Mouse (Mus musculus): Measurements from ENCODE around the gene Ambra1. TPM values are rescaled to one million over a fixed set of nuclear protein-coding genes. Genes with fewer than 3 reads are reported as not detected.

Gene Ambra1
- polyA plus RNA-seq, 1 experiment from 2014 or later = 17.9 TPM

GRCm38 (mm10) chr2:91955121-91955591 is 225.2 kb downstream of the Ambra1 start:
- H3K27ac ChIP-seq (ENCODE audit: low read depth, low read length) = no peak overlapping the region
- no peaks in the 10 kb centered on the region for H3K9me3 ChIP-seq (ENCODE audit: control insufficient read depth, low read length)
- DNase-seq (ENCODE audit: low spot score, missing footprints) (no peak), ATAC-seq (ENCODE audit: low FRiP score) (no peak)
- H3K4me3 ChIP-seq (ENCODE audit: low read depth, low read length) = no peak overlapping the region
- no peak overlapping the region for H3K9ac ChIP-seq (ENCODE audit: low read length)
- peaks cover 6% of the 10 kb centered on the region for H3K4me1 ChIP-seq (ENCODE audit: control insufficient read depth, insufficient read depth, low read length)
- H3K36me3 ChIP-seq (ENCODE audit: control insufficient read depth, insufficient read depth, low read length) = no peaks in the 10 kb centered on the region
- no peaks in the 10 kb centered on the region for H3K27me3 ChIP-seq (ENCODE audit: control insufficient read depth, insufficient read depth, low read length)
- H3K4me2 ChIP-seq = no peak overlapping the region
- WGBS = 88% methylated on average over 4 of the region's 4 CpGs

GRCm38 (mm10) chr2:91955875-91956274 is 225.9 kb downstream of the Ambra1 start:
- Histone ChIP-seq H3K9ac (ENCODE audit: low read length) (no peak overlapping the region), H3K4me1 (ENCODE audit: control insufficient read depth, insufficient read depth, low read length) (no peaks in the 10 kb centered on the region), H3K4me3 (ENCODE audit: low read depth, low read length) (no peak overlapping the region)

GRCm38 (mm10) chr2:91957096-91957495 is 227.2 kb downstream of the Ambra1 start:
- H3K27ac ChIP-seq (ENCODE audit: low read depth, low read length) = no peak overlapping the region
- H3K27me3 ChIP-seq (ENCODE audit: control insufficient read depth, insufficient read depth, low read length) = no peaks in the 10 kb centered on the region
- H3K9ac ChIP-seq (ENCODE audit: low read length) = no peak overlapping the region
- peaks cover 3% of the 10 kb centered on the region for H3K4me1 ChIP-seq (ENCODE audit: control insufficient read depth, insufficient read depth, low read length)
- 73% methylated on average over 4 of the region's 4 CpGs for whole genome bisulfite sequencing
- no peak for ATAC-seq (ENCODE audit: low FRiP score)
- no peak overlapping the region for H3K4me2 ChIP-seq
- peak; percentile 68 for DNase-seq (ENCODE audit: low spot score, missing footprints)
- no peak overlapping the region for H3K4me3 ChIP-seq (ENCODE audit: low read depth, low read length)
- no peaks in the 10 kb centered on the region for H3K9me3 ChIP-seq (ENCODE audit: control insufficient read depth, low read length)
- H3K36me3 ChIP-seq (ENCODE audit: control insufficient read depth, insufficient read depth, low read length) = no peaks in the 10 kb centered on the region

More at GRCm38 (mm10) chr2:91955875-91956274, 225.9 kb downstream of the Ambra1 start:
- WGBS = 80% methylated on average over 6 of the region's 6 CpGs
- H3K27ac ChIP-seq (ENCODE audit: low read depth, low read length) = no peak overlapping the region
- DNase-seq (ENCODE audit: low spot score, missing footprints) = no peak
- ATAC-seq (ENCODE audit: low FRiP score) = no peak
- no peaks in the 10 kb centered on the region for H3K36me3 ChIP-seq (ENCODE audit: control insufficient read depth, insufficient read depth, low read length)
- no peaks in the 10 kb centered on the region for H3K9me3 ChIP-seq (ENCODE audit: control insufficient read depth, low read length)
- no peaks in the 10 kb centered on the region for H3K27me3 ChIP-seq (ENCODE audit: control insufficient read depth, insufficient read depth, low read length)
- H3K4me2 ChIP-seq = no peak overlapping the region

GRCm38 (mm10) chr2:91958049-91958448 is 228.1 kb downstream of the Ambra1 start:
- Histone ChIP-seq H3K4me1 (ENCODE audit: control insufficient read depth, insufficient read depth, low read length) (peaks cover 9% of the 10 kb centered on the region), H3K9ac (ENCODE audit: low read length) (no peak overlapping the region), H3K4me3 (ENCODE audit: low read depth, low read length) (no peak overlapping the region), H3K27ac (ENCODE audit: low read depth, low read length) (no peak overlapping the region), H3K27me3 (ENCODE audit: control insufficient read depth, insufficient read depth, low read length) (no peaks in the 10 kb centered on the region), H3K36me3 (ENCODE audit: control insufficient read depth, insufficient read depth, low read length) (no peaks in the 10 kb centered on the region), H3K4me2 (no peak overlapping the region), H3K9me3 (ENCODE audit: control insufficient read depth, low read length) (no peaks in the 10 kb centered on the region)
- DNase-seq (ENCODE audit: low spot score, missing footprints) = no peak
- WGBS = 90% methylated on average over 8 of the region's 8 CpGs
- ATAC-seq (ENCODE audit: low FRiP score) = no peak

GRCm38 (mm10) chr2:91958701-91959457 is 228.9 kb downstream of the Ambra1 start:
- DNase-seq (ENCODE audit: low spot score, missing footprints) (peak; percentile 87), ATAC-seq (ENCODE audit: low FRiP score) (no peak)
- no peak overlapping the region for H3K4me3 ChIP-seq (ENCODE audit: low read depth, low read length)
- WGBS = 45% methylated on average over 10 of the region's 10 CpGs
- H3K4me2 ChIP-seq = no peak overlapping the region
- H3K4me1 ChIP-seq (ENCODE audit: control insufficient read depth, insufficient read depth, low read length) = peaks cover 9% of the 10 kb centered on the region
- H3K9ac ChIP-seq (ENCODE audit: low read length) = no peak overlapping the region
- H3K27ac ChIP-seq (ENCODE audit: low read depth, low read length) = no peak overlapping the region
- no peaks in the 10 kb centered on the region for H3K27me3 ChIP-seq (ENCODE audit: control insufficient read depth, insufficient read depth, low read length)
- H3K9me3 ChIP-seq (ENCODE audit: control insufficient read depth, low read length) = no peaks in the 10 kb centered on the region
- H3K36me3 ChIP-seq (ENCODE audit: control insufficient read depth, insufficient read depth, low read length) = no peaks in the 10 kb centered on the region

- Histone ChIP-seq H3K36me3 (ENCODE audit: control insufficient read depth, insufficient read depth, low read length) (no peaks in the 10 kb centered on the region), H3K9me3 (ENCODE audit: control insufficient read depth, low read length) (no peaks in the 10 kb centered on the region), H3K27ac (ENCODE audit: low read depth, low read length) (no peak overlapping the region), H3K9ac (ENCODE audit: low read length) (no peak overlapping the region), H3K4me3 (ENCODE audit: low read depth, low read length) (no peak overlapping the region), H3K4me1 (ENCODE audit: control insufficient read depth, insufficient read depth, low read length) (peaks cover 9% of the 10 kb centered on the region), H3K27me3 (ENCODE audit: control insufficient read depth, insufficient read depth, low read length) (no peaks in the 10 kb centered on the region; the same call in 1 of the 2 replicates), H3K4me2 (no peak overlapping the region)
- ATAC-seq (ENCODE audit: low FRiP score) (no peak), DNase-seq (ENCODE audit: low spot score, missing footprints) (peak; percentile 61)
- 85% methylated on average over 11 of the region's 11 CpGs for WGBS
These were observed 229.8 kb downstream of the Ambra1 start for GRCm38 (mm10) chr2:91959544-91960410.

- H3K9me3 ChIP-seq (ENCODE audit: control insufficient read depth, low read length) = no peaks in the 10 kb centered on the region
- no peak overlapping the region for H3K27ac ChIP-seq (ENCODE audit: low read depth, low read length)
- DNase-seq (ENCODE audit: low spot score, missing footprints) (no peak), ATAC-seq (ENCODE audit: low FRiP score) (no peak)
- no peak overlapping the region for H3K4me3 ChIP-seq (ENCODE audit: low read depth, low read length)
- peaks cover 9% of the 10 kb centered on the region for H3K4me1 ChIP-seq (ENCODE audit: control insufficient read depth, insufficient read depth, low read length)
- no peaks in the 10 kb centered on the region; the same call in 1 of the 2 replicates for H3K27me3 ChIP-seq (ENCODE audit: control insufficient read depth, insufficient read depth, low read length)
- no peak overlapping the region for H3K9ac ChIP-seq (ENCODE audit: low read length)
- no peak overlapping the region for H3K4me2 ChIP-seq
- no peaks in the 10 kb centered on the region for H3K36me3 ChIP-seq (ENCODE audit: control insufficient read depth, insufficient read depth, low read length)
- WGBS = 94% methylated on average over 5 of the region's 5 CpGs
These were observed 230.5 kb downstream of the Ambra1 start for GRCm38 (mm10) chr2:91960459-91960858.

- Histone ChIP-seq H3K27me3 (ENCODE audit: control insufficient read depth, insufficient read depth, low read length) (peaks cover 2% of the 10 kb centered on the region), H3K4me3 (ENCODE audit: low read depth, low read length) (peak overlapping the region; percentile 80), H3K4me2 (peak overlapping the region; percentile 90), H3K36me3 (ENCODE audit: control insufficient read depth, insufficient read depth, low read length) (no peaks in the 10 kb centered on the region), H3K4me1 (ENCODE audit: control insufficient read depth, insufficient read depth, low read length) (peaks cover 9% of the 10 kb centered on the region), H3K27ac (ENCODE audit: low read depth, low read length) (no peak overlapping the region), H3K9me3 (ENCODE audit: control insufficient read depth, low read length) (no peaks in the 10 kb centered on the region), H3K9ac (ENCODE audit: low read length) (peak overlapping the region; percentile 86; the same call in 1 of the 2 replicates)
- DNase-seq (ENCODE audit: low spot score, missing footprints) = peak; percentile 81
- 69% methylated on average over 4 of the region's 4 CpGs for WGBS
- no peak for ATAC-seq (ENCODE audit: low FRiP score)
These were observed 232.2 kb downstream of the Ambra1 start for GRCm38 (mm10) chr2:91961901-91962761.

All from midbrain, embryonic 11.5 days (tissue).